Mouse (Mus musculus) left cerebral cortex, postnatal 10 days (tissue): ENCODE results near the gene Fbxl7. TPM values are rescaled to one million over a fixed set of nuclear protein-coding genes. Genes with fewer than 3 reads are reported as not detected.

Source experiments
- DNase-seq, 2 experiments: peaks; one replicate each; pipeline ENCODE4 v3.0.0; 2021 to 2022; ENCODE audit warnings: low spot score in 2 of 2, mixed read lengths in 1 of 2; ENCODE audit errors: extremely low spot score in 1 of 2
- intact Hi-C: fragments of 180-260 bp; cut with DNase I; formaldehyde crosslinking; loops from one replicate; pipeline ENCODE4 v1.15.1; 2025
- total RNA-seq, 2 experiments: library from RNA; stranded (reverse); gene quantifications; 2 replicates each; pipeline ENCODE4 v1.2.3; 2021

Fbxl7 gene
- total RNA-seq, 2 experiments from 2014 or later = 2.9 to 3.8 TPM

- DNase-seq = no peak
- intact Hi-C loops = no loop called here
These were observed 179.2 kb downstream of the Fbxl7 start for GRCm38 (mm10) chr15:26716181-26716580.

- no peak for DNase-seq
- intact Hi-C loops = no loop called here
These were observed 179.7 kb downstream of the Fbxl7 start for GRCm38 (mm10) chr15:26715635-26716034.

DNA sequence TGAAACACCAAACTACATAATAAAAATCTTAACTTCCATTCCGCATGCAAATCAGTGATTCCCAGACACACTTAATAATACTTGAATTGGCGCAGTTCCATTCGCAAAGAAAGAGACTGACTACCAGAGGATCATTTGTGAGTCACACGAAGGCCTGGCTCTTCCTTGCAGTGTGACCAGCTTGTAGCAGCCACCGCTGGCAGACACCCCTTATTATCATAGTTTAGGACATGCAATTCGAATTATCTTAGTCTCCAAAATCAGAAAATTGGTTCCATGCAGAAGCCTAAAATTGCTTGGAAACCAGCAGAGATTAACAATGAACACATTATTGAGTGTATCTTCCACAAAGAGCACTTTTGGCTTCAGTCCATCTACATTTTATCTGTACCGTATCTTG lies 183.1 kb downstream of the Fbxl7 start:
- no peak for DNase-seq
- intact Hi-C loops = no loop called here

DNA sequence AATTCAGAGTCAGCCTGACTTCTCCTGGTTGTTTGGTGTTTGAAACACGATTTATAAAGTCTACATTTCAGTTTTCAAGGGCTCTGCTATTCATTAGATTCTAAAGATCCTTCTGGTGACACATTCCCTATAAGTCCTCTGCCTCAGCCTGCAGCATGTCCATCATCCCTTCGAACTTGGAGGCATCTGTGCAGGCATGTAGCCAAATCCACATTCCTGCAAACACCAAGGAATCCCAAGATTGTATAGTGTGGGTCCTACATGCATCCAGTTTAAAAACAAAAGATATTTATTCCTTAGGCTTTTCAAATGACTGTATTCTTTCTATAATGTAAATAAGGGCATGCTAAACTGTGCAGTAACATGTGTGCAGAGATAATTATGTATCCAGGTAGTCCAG lies 190.4 kb downstream of the Fbxl7 start:
- DNase-seq = no peak
- intact Hi-C loops = no loop called here

- intact Hi-C loops = no loop called here
- no peak for DNase-seq
These were observed 192.1 kb downstream of the Fbxl7 start for GRCm38 (mm10) chr15:26703156-26703840.

- no peak for DNase-seq
- intact Hi-C loops = no loop called here
These were observed 193.3 kb downstream of the Fbxl7 start for GRCm38 (mm10) chr15:26701949-26702675.

- DNase-seq = no peak
- intact Hi-C loops = no loop called here
These were observed 202.3 kb downstream of the Fbxl7 start for GRCm38 (mm10) chr15:26693075-26693474.

GRCm38 (mm10) chr15:26688472-26689104 lies 206.8 kb downstream of the Fbxl7 start:
- intact Hi-C loops = no loop called here
- DNase-seq = no peak

GRCm38 (mm10) chr15:26687729-26688128 lies 207.7 kb downstream of the Fbxl7 start:
- no peak for DNase-seq
- intact Hi-C loops = no loop called here

GRCm38 (mm10) chr15:26682279-26682678 lies 213.1 kb downstream of the Fbxl7 start:
- intact Hi-C loops = no loop called here
- no peak for DNase-seq

- intact Hi-C loops = no loop called here
- DNase-seq = peak; percentile 12 to 45
These were observed 222.0 kb downstream of the Fbxl7 start for GRCm38 (mm10) chr15:26673239-26673859.

DNA sequence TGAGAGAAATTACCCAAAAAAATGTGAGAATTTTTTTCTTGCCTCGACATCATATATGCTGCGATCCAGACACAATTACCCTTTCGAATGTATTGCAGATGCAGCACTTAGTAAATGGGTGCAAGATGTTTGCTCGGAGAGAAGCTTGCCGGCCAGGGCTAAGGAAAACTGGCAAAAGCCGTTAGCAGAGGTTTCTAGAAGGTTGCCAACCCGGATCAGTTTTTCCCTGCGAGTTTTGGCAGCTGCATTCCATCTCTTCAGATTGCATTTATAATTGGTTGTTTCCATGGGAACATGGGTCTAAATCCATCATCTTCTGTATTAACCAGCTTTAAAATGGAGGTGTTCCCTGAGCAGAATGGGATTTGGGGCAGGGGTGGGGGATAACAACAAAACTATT lies 240.4 kb downstream of the Fbxl7 start:
- intact Hi-C loops = no loop called here
- no peak for DNase-seq

- intact Hi-C loops = loop anchor here (5.0 to 10.0 kb wide), 3 partner anchors 252 to 590 kb away; partner anchors contain the start of gene Fbxl7
- DNase-seq = no peak
These were observed 252.8 kb downstream of the Fbxl7 start for GRCm38 (mm10) chr15:26642563-26642962.

- DNase-seq = no peak
- intact Hi-C loops = loop anchor here (5.0 to 10.0 kb wide), 3 partner anchors 255 to 593 kb away; partner anchors contain the start of gene Fbxl7
These were observed 255.7 kb downstream of the Fbxl7 start for GRCm38 (mm10) chr15:26639726-26640125.

DNA sequence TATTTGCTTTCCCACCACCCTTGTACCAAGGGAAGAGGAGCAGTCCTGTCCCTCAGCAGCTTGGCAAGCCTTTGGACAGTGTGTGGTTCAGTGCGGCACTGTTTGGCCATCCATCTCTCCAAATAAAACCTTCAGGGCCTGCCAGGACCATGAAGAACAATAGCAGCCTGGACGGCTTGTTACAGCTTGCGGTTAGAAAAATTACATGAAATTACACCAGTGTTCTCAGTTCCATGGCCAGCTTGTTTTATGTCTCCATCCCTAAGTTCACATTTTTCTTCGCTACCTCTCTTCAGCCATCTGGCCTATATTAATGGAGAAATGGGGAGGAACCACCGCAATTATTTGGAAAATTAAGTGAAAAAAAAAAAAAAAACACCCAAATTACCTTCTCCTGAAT lies 259.8 kb downstream of the Fbxl7 start:
- intact Hi-C loops = no loop called here

GRCm38 (mm10) chr15:26628181-26628580 lies 267.2 kb downstream of the Fbxl7 start:
- intact Hi-C loops = no loop called here
- no peak for DNase-seq

More for the DNA sequence above, 259.8 kb downstream of the Fbxl7 start:
- DNase-seq = no peak

- DNase-seq = no peak
- intact Hi-C loops = no loop called here
These were observed 272.1 kb downstream of the Fbxl7 start for GRCm38 (mm10) chr15:26623242-26623641.

GRCm38 (mm10) chr15:26620279-26620678 lies 275.1 kb downstream of the Fbxl7 start:
- intact Hi-C loops = no loop called here
- peak; percentile 24 to 45 for DNase-seq

- intact Hi-C loops = no loop called here
- peak; percentile 11 to 77 for DNase-seq
These were observed 276.2 kb downstream of the Fbxl7 start for GRCm38 (mm10) chr15:26619221-26619620.
